ENCODE assay signal across 18 mouse cellular contexts in the genomic region with DNA sequence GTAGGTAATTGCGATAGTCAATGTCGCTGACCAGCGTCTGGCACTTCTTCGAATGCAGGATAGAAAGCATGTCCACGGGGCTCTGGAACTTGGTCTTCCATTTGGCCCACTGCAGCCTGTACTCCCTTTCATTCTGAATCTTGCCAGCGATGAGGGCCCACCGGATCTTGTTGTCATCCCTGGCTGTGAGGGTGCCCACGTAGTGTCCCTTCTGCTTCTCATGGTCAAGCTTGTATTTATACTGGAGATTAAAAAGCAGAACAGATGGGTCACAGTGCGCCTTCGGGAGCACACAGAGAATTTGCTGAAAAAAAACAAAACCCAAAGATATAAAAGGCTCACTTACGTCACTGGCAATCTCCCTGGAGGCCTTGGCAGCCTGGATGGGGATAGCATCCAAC.
DNase-seq lines count a peak whose midpoint lies in the region; ATAC-seq and TF ChIP-seq lines count a peak whose summit lies in the region.
"Had no signal": no experiment of that assay in that cellular context is flagged by ENCODE, and none has a peak within 500 bp of the region (broad histone marks: within the 10 kb centered on the region; RNA-seq: fewer than 3 reads in every experiment).

No protein-coding gene starts in this region.

- no peak overlapping the region for H3K27ac ChIP-seq in lung, embryonic 14.5 days (ENCODE audit: low read depth)
- no peak overlapping the region for H3K27ac ChIP-seq in liver, postnatal 0 days (ENCODE audit: low read depth)
- H3K27ac ChIP-seq: embryonic facial prominence, embryonic 10.5 days; heart, embryonic 10.5 days; hindbrain, embryonic 12.5 days had no signal

- no peaks in the 10 kb centered on the region for H3K27me3 ChIP-seq in lung, embryonic 14.5 days (ENCODE audit: insufficient read depth, low read length)
- H3K27me3 ChIP-seq in liver, postnatal 0 days (ENCODE audit: insufficient read depth, low read length) = no peaks in the 10 kb centered on the region
- H3K27me3 ChIP-seq: hindbrain, embryonic 12.5 days had no signal

- H3K9me3 ChIP-seq in lung, embryonic 14.5 days (ENCODE audit: low read depth, low read length) = no peaks in the 10 kb centered on the region
- H3K9me3 ChIP-seq in liver, postnatal 0 days (ENCODE audit: low read length) = no peaks in the 10 kb centered on the region
- H3K9me3 ChIP-seq: embryonic facial prominence, embryonic 10.5 days; heart, embryonic 10.5 days; hindbrain, embryonic 12.5 days had no signal

- 87% methylated on average over 11 of the region's 11 CpGs for WGBS in lung, embryonic 14.5 days
- 93% methylated on average over 11 of the region's 11 CpGs for WGBS in liver, postnatal 0 days (ENCODE audit: insufficient replicate concordance)

- no peak for TF ChIP-seq EP300 in liver, postnatal 0 days (IDR thresholded peaks at IDR 0.05; ENCODE audit: low read depth)

- ATAC-seq in lung, embryonic 14.5 days (ENCODE audit: insufficient read depth) = no peak
- ATAC-seq in cerebellum, adult (ENCODE audit: insufficient number of reproducible peaks, low FRiP score, low TSS enrichment) = peak; percentile 95
- ATAC-seq in liver, postnatal 0 days = no peak
- ATAC-seq: forebrain, postnatal 0 days; intestine, postnatal 0 days had no signal

- DNase-seq in lung, embryonic 14.5 days = peak; percentile 8
- DNase-seq in lung, postnatal 25 days (ENCODE audit: low spot score) = no peak
- peak; percentile 91 for DNase-seq in cerebellum, adult 8-10 months
- DNase-seq in cerebellum, postnatal 36 days = peak; percentile 87 to 93
- no peak for DNase-seq in liver, postnatal 0 days
- DNase-seq in right cerebral cortex, postnatal 10 days (ENCODE audit: low spot score in 2 of 2) = no peak
- DNase-seq in layer of hippocampus, adult 9-11 months = no peak
- DNase-seq: adrenal gland, postnatal 25 days; forebrain, postnatal 0 days; kidney, postnatal 25 days; midbrain, embryonic 14.5 days; right cerebral cortex, postnatal 25 days; spleen, adult 18-20 months had no signal

- no peaks in the 10 kb centered on the region for H3K36me3 ChIP-seq in lung, embryonic 14.5 days (ENCODE audit: insufficient read depth)
- H3K36me3 ChIP-seq in liver, postnatal 0 days (replicated peaks; ENCODE audit: insufficient read depth, low read length) = no peaks in the 10 kb centered on the region
- H3K36me3 ChIP-seq: embryonic facial prominence, embryonic 10.5 days; heart, embryonic 10.5 days; hindbrain, embryonic 12.5 days had no signal

- no peak overlapping the region for H3K4me2 ChIP-seq in lung, embryonic 14.5 days
- H3K4me2 ChIP-seq in liver, postnatal 0 days (ENCODE audit: low read depth, low read length) = no peak overlapping the region
- H3K4me2 ChIP-seq: hindbrain, embryonic 12.5 days had no signal

- H3K4me3 ChIP-seq in lung, embryonic 14.5 days (ENCODE audit: low read depth, low read length) = no peak overlapping the region
- H3K4me3 ChIP-seq in liver, postnatal 0 days (ENCODE audit: low read depth, low read length) = no peak overlapping the region
- H3K4me3 ChIP-seq: embryonic facial prominence, embryonic 10.5 days; heart, embryonic 10.5 days; hindbrain, embryonic 12.5 days had no signal

- no peak overlapping the region for H3K9ac ChIP-seq in lung, embryonic 14.5 days
- no peak overlapping the region for H3K9ac ChIP-seq in liver, postnatal 0 days (replicated peaks)
- H3K9ac ChIP-seq: forebrain, postnatal 0 days; hindbrain, embryonic 12.5 days had no signal

- TF ChIP-seq CTCF in lung, embryonic 14.5 days (IDR thresholded peaks at IDR 0.05; ENCODE audit: low read depth) = no peak
- no peak for TF ChIP-seq CTCF in liver, postnatal 0 days (IDR thresholded peaks at IDR 0.05; ENCODE audit: low read depth)

- H3K4me1 ChIP-seq in lung, embryonic 14.5 days (ENCODE audit: insufficient read depth) = no peaks in the 10 kb centered on the region
- H3K4me1 ChIP-seq in liver, postnatal 0 days (ENCODE audit: insufficient read depth) = no peaks in the 10 kb centered on the region
- H3K4me1 ChIP-seq: heart, embryonic 10.5 days; hindbrain, embryonic 12.5 days had no signal

Comparison
In these comparisons a context has a peak if more than half of its experiments do, and no peak if none do; other contexts are left out.
1. DNase-seq: peak in lung, embryonic 14.5 days (single experiment), cerebellum, adult 8-10 months (single experiment) and cerebellum, postnatal 36 days (2 of 2); none in lung, postnatal 25 days (single experiment), liver, postnatal 0 days (single experiment), right cerebral cortex, postnatal 10 days (0 of 2) and layer of hippocampus, adult 9-11 months (single experiment).